Mouse (Mus musculus) neural tube, embryonic 14.5 days (tissue): ENCODE data around the gene Olfr695. TPM values are rescaled to one million over a fixed set of nuclear protein-coding genes. Genes with fewer than 3 reads are reported as not detected.
"Not testable (repeated sequence)": the region's sequence is repeated elsewhere in the genome, so short reads cannot be mapped to it uniquely, and the experiment has no call there.

ENCODE experiments used
- ATAC-seq: fragments of 200-750 bp; cut with Nextera tagmentation; 2 replicates; pipeline ENCODE4 v1.8.0; 2017; ENCODE audit warnings: low read depth, mild to moderate bottlenecking, moderate TSS enrichment, moderate library complexity
- H3K27ac ChIP-seq: fragments of 300-500 bp; sonication (generic); 2 replicates; pipeline ENCODE4 v1.5.1; 2014; ENCODE audit warnings: low read depth, mild to moderate bottlenecking, control low read depth, low read length, moderate library complexity, mixed read lengths
- H3K27me3 ChIP-seq: fragments of 300-500 bp; sonication (generic); 2 replicates; pipeline ENCODE4 v1.6.1; 2014; ENCODE audit warnings: low read length; ENCODE audit not compliant: control insufficient read depth, insufficient read depth
- H3K36me3 ChIP-seq: fragments of 300-500 bp; sonication (generic); 2 replicates; pipeline ENCODE4 v1.6.1; 2014; ENCODE audit warnings: low read length, mixed read lengths; ENCODE audit not compliant: control insufficient read depth, insufficient read depth
- H3K4me1 ChIP-seq: fragments of 300-500 bp; sonication (generic); 2 replicates; pipeline ENCODE4 v1.6.1; 2014; ENCODE audit warnings: low read length; ENCODE audit not compliant: control insufficient read depth, insufficient read depth
- H3K4me2 ChIP-seq: fragments of 300-500 bp; sonication (generic); 2 replicates; pipeline ENCODE4 v1.6.1; 2014; ENCODE audit warnings: mild to moderate bottlenecking, low read depth, low read length, control low read depth
- H3K4me3 ChIP-seq: fragments of 300-500 bp; sonication (generic); 2 replicates; pipeline ENCODE4 v1.5.1; 2014; ENCODE audit warnings: low read depth, low read length, control low read depth, mixed read lengths
- H3K9ac ChIP-seq: fragments of 300-500 bp; sonication (generic); replicated peaks from 2 replicates; pipeline ENCODE4 v1.6.1; 2014; ENCODE audit warnings: low read depth, mild to moderate bottlenecking, control low read depth, low read length, mixed read lengths
- H3K9me3 ChIP-seq: fragments of 300-500 bp; sonication (generic); 2 replicates; pipeline ENCODE4 v1.6.1; 2016; ENCODE audit warnings: low read length; ENCODE audit not compliant: control insufficient read depth
- WGBS: fragments of 180-500 bp; shearing (Covaris S2); extraction: QIAGEN DNeasy Blood & Tissue Kit; methylation state at CpG from one replicate; pipeline ENCODE4 v1.1.7; 2014; 5-methylcytosine and 5-hydroxymethylcytosine counted together
- polyA plus RNA-seq: library from polyadenylated mRNA; unstranded; fragments of >200 nt; fragmentation: Nextera tagmentation; extraction: Ambion mirVana; gene quantifications from 2 replicates; pipeline ENCODE4 v1.2.1, GENCODE M21; 2014

Gene Olfr695
- polyA plus RNA-seq, 1 experiment from 2014 or later: not detected

DNA sequence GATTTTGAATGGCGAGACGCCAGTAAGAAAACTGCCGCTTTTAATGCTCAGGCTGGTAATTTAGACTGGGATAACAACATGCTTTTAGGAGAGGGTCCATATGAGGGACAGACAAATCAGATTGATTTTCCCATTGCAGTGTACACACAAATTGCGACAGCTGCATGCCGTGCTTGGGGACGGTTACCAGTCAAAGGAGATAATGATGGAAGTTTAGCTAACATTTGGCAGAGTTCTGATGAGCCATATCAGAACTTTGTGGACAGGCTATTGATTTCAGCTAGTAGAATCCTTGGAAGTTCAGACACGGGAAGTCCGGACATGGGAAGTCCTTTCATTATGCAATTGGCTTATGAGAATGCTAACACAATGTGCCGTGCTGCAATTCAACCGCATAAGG is 8.5 kb downstream of the Olfr695 start:
- H3K9ac ChIP-seq, H3K27ac ChIP-seq, H3K4me2 ChIP-seq, H3K4me1 ChIP-seq, H3K4me3 ChIP-seq, H3K36me3 ChIP-seq, H3K27me3 ChIP-seq, H3K9me3 ChIP-seq, ATAC-seq: not testable (repeated sequence)
- WGBS: 91% methylated on average over 10 of the region's 10 CpGs

DNA sequence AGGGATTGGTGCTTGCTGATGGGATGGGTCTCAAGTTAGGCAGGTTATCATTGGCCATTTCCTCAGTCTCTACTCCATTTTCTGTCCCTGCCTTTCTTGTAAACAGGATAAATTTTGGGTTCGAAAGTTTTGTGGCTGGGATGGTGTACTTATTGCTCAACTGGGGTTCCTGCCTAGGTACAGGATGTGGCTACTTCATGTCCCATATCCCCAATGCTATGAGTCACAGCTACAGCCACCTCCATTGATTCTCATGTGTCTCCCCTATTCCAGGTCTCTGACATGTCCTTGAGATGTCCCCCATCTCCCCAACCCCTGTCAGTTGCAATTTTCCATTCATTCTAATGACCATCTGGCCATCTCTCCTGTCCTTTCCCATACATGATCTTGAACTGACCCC is 19.3 kb downstream of the Olfr695 start:
- Histone ChIP-seq H3K27ac (no peak overlapping the region), H3K4me1 (no peaks in the 10 kb centered on the region), H3K9me3 (no peaks in the 10 kb centered on the region), H3K36me3 (no peaks in the 10 kb centered on the region), H3K4me2 (no peak overlapping the region), H3K27me3 (no peaks in the 10 kb centered on the region), H3K9ac (no peak overlapping the region), H3K4me3 (no peak overlapping the region)
- ATAC-seq: no peak
- 80% methylated on average over 1 of the region's 1 CpGs for WGBS

GRCm38 (mm10) chr7:106692976-106693375 is 23.2 kb downstream of the Olfr695 start:
- Histone ChIP-seq H3K9me3 (no peaks in the 10 kb centered on the region), H3K27ac (no peak overlapping the region), H3K4me2 (no peak overlapping the region), H3K36me3 (no peaks in the 10 kb centered on the region), H3K4me3 (no peak overlapping the region), H3K27me3 (no peaks in the 10 kb centered on the region), H3K4me1 (no peaks in the 10 kb centered on the region), H3K9ac (no peak overlapping the region)
- 85% methylated on average over 3 of the region's 3 CpGs for WGBS
- no peak for ATAC-seq

- Histone ChIP-seq H3K27me3 (no peaks in the 10 kb centered on the region), H3K4me2 (no peak within 1 kb of the TSS), H3K9me3 (no peaks in the 10 kb centered on the region), H3K4me3 (no peak within 1 kb of the TSS), H3K9ac (no peak within 1 kb of the TSS), H3K4me1 (no peaks in the 10 kb centered on the region), H3K36me3 (no peaks in the 10 kb centered on the region), H3K27ac (no peak within 1 kb of the TSS)
- ATAC-seq: no peak
- WGBS: 90% methylated on average over 1 of the region's 1 CpGs
Observed at GRCm38 (mm10) chr7:106691714-106692113, 24.5 kb downstream of the Olfr695 start, which contains the start of gene Olfr694. Gene Olfr694, minus strand, starts transcription at chr7:106691814.

GRCm38 (mm10) chr7:106685382-106685781 is 30.8 kb downstream of the Olfr695 start:
- ATAC-seq: no peak
- WGBS: 88% methylated on average over 2 of the region's 2 CpGs

DNA sequence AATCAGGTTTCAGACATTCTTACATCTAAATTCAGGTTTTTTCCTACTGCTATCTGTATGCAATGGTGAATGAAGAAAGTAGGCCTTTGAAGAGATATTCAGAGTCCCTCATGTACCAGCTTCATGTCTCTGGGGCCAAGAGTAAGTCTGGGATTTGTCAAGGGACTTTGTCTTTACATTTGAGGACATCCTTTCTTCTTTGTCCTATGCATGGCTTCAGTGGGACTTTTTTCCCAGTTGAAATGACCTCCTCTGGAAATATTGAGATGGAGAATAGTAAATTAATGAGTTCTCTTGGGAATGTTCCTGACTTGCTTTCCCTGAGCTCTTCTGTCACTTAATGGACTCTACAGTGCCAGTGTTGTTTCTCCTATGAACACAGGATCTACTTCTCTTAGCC is 35.7 kb downstream of the Olfr695 start, which contains the start of gene Olfr693:
TSS of gene Olfr693 (minus strand) at position 101 of the 400 bp plus-strand sequence.
- no peaks in the 10 kb centered on the region for H3K9me3 ChIP-seq
- no peaks in the 10 kb centered on the region for H3K36me3 ChIP-seq
- H3K4me2 ChIP-seq: no peak within 1 kb of the TSS
- H3K9ac ChIP-seq: no peak within 1 kb of the TSS
- H3K27me3 ChIP-seq: no peaks in the 10 kb centered on the region
- no peak within 1 kb of the TSS for H3K4me3 ChIP-seq
- no peak for ATAC-seq
- no peaks in the 10 kb centered on the region for H3K4me1 ChIP-seq
- H3K27ac ChIP-seq: no peak within 1 kb of the TSS

More at GRCm38 (mm10) chr7:106685382-106685781, 30.8 kb downstream of the Olfr695 start:
- Histone ChIP-seq H3K36me3 (no peaks in the 10 kb centered on the region), H3K4me3 (no peak overlapping the region), H3K27ac (no peak overlapping the region), H3K27me3 (no peaks in the 10 kb centered on the region), H3K9me3 (no peaks in the 10 kb centered on the region), H3K4me2 (no peak overlapping the region), H3K4me1 (no peaks in the 10 kb centered on the region), H3K9ac (no peak overlapping the region)

Other genes with a start within 250 kb of the Olfr695 start
- not detected in 2 replicates for gene Olfr693, start 35.8 kb downstream of the Olfr695 start, polyA plus RNA-seq
- not detected in 2 replicates for gene Olfr694, start 24.6 kb downstream of the Olfr695 start, polyA plus RNA-seq
- not detected in 2 replicates for gene Olfr697, start 26.0 kb upstream of the Olfr695 start, polyA plus RNA-seq
- gene Olfr698, start 39.0 kb upstream of the Olfr695 start, polyA plus RNA-seq: not detected in 2 replicates
- not detected in 2 replicates for gene Olfr699, start 76.8 kb upstream of the Olfr695 start, polyA plus RNA-seq
- gene Olfr700, start 92.4 kb upstream of the Olfr695 start, polyA plus RNA-seq: not detected in 2 replicates
- not detected in 2 replicates for gene Olfr701, start 97.7 kb upstream of the Olfr695 start, polyA plus RNA-seq
- not detected in 2 replicates for gene Olfr702, start 117.5 kb upstream of the Olfr695 start, polyA plus RNA-seq
- not detected in 2 replicates for gene Olfr703, start 127.0 kb upstream of the Olfr695 start, polyA plus RNA-seq
- gene Olfr704, start 146.8 kb upstream of the Olfr695 start, polyA plus RNA-seq: not detected in 2 replicates
- not detected in 2 replicates for gene Olfr705, start 160.5 kb upstream of the Olfr695 start, polyA plus RNA-seq
- gene Olfr706, start 171.8 kb upstream of the Olfr695 start, polyA plus RNA-seq: not detected in 2 replicates
- gene Olfr707, start 184.8 kb upstream of the Olfr695 start, polyA plus RNA-seq: not detected in 2 replicates
- not detected in 2 replicates for gene Olfr1532-ps1, start 191.6 kb upstream of the Olfr695 start, polyA plus RNA-seq
- gene Olfr709-ps1, start 215.8 kb upstream of the Olfr695 start, polyA plus RNA-seq: not detected in 2 replicates
- not detected in 2 replicates for gene Olfr710, start 231.9 kb upstream of the Olfr695 start, polyA plus RNA-seq
- not detected in 2 replicates for gene Olfr6, start 247.5 kb upstream of the Olfr695 start, polyA plus RNA-seq